Mouse (Mus musculus) cerebellum, adult 2 months (tissue): ENCODE results near the gene Ckmt1.

ENCODE experiments used
- CTCF ChIP-seq: fragments of 200-500 bp; IDR thresholded peaks from 2 replicates; pipeline ENCODE4 v1.5.1; 2011; ENCODE audit warnings: low read depth, mild to moderate bottlenecking, control low read depth, low read length, moderate library complexity, borderline replicate concordance; ENCODE audit not compliant: insufficient read depth
- POLR2A ChIP-seq: fragments of 200-500 bp; IDR thresholded peaks from 2 replicates; pipeline ENCODE4 v1.6.1; 2011; ENCODE audit warnings: low read length, control low read depth, borderline replicate concordance; ENCODE audit not compliant: insufficient read depth

DNA sequence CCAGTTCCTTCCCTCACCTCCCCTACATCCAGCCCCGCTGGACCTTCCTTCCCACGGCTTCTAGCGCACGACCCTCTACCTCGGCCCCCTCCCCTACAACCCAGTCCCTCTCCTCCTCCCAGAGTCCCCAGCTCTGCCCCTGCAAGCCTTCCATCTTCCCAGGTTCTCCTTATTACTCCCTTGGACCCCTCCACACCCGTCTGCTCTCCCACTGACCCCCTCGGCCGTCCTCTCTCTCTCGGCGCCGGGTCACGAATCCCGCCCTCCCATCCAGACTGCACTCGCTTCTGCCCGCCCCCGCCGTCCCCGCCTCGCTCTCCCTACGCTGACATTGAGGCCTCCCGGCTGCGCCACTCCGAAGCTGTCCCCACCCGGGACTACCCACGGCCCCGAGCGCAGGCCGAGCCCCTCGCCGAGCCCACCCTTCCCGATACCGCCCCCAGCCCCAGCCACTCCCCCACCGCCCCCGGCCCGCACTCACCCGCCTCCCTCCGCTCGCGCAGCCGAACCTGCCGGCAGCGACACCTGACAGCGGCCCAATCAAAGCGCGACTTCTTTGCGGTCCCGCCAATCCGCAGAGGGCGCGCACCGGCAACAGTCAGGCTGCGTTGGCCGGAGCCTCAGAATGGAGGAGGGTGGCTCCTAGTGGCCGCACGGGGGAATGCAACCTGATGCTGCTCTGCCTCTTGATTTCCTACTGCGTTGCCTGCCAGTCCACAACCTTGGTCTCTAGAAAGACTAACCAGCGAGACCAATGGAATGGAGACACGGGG, 2.5 kb upstream of the Ckmt1 start, which contains the start of gene Ppip5k1:
- TF ChIP-seq POLR2A (peak; percentile 43; the same call in 1 of the 2 replicates), CTCF (peak; percentile 90)
